Mouse (Mus musculus) subcutaneous adipose tissue, adult 2 months (tissue): ENCODE data around the gene Nat8l. TPM values are rescaled to one million over a fixed set of nuclear protein-coding genes. Genes with fewer than 3 reads are reported as not detected.

Source experiments
- polyA plus RNA-seq: library from polyadenylated mRNA; depleted of rRNA; stranded (reverse); fragments of >200 nt; gene quantifications from 2 replicates; pipeline ENCODE4 v1.2.3, GENCODE M21; 2012; ENCODE audit warnings: low replicate concordance; rRNA removed

The Nat8l gene
- 42.8 and 76.2 TPM in 2 replicates for polyA plus RNA-seq

DNA sequence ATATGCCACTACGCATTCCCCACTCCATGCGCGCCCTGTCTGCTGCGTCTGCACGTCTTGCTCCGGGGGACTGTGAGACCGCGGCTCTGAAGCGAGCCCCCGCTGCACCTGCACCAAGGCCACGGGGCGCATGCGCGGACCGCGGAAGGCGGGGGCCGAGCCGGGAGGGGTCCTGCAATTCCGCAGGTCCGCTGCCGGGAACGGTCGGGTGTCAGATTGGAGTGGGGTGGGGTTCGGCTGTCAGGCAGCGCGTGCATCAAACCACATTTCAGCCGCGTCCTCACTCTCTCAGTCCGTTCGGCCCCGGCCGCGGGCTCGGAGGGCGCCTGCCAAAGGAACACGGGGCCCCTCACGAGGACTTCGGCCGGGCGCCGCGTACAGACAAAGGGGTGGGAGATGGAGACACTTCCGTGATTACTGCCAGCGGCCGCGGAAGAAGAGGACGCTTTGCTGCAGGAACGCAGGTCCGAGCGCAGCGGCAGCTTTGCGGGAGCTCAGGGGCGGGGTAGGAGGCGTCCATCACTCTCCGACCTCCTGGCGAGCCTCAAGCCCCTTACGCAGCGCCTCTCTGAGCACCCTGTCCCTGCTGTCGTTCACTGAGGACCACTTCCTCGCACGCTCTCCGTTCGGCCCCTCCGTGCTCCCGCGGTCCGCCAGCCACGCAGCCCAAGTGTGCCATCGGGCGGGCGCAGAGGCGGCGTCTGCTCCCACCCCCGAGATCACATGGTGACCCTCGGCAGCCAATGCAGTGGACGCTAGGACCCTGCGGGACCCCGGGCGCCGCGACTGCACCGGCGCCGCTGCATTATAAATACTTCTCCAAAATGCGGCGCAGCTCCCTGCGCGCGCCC, at the start of gene Nat8l:
Gene Nat8l (plus strand): TSS at position 142 of the 851 bp plus-strand sequence.

DNA sequence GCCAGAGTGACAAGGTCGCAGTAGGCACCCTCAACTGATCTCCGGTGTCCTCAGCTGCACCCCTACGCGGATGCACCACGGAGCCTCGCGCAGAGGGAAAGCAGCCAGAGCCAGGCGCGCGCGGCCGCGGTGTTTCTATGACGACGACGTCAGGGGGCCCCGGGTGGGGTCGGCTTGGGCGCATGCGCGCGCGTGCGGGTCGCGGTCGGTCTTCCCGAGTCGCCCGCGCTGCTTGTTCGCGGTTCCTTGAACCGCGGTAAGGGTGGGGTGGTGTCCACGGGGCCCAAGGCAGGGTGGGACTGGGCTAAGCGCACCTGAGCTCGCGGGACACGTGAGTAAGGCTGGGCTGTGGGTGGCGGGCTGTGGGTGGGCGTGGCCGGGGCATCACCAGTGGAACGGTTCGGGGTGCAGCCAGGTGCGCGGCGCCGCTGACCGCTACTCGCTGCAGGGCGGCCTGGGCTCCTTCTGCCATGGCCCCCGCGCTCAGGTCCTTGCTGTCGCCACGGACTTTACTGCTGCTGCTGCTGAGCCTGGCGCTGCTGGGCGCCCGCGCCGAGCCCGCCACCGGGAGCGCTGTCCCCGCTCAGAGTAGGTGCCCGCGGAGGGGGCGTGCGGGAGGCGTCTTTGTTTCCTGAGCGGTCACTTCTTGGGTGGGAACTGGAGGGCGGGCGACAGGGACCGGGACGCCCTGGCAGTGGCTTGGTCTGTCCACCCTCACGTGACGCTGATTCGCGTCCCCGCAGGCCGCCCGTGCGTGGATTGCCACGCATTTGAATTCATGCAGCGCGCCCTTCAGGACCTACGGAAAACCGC, 12.3 kb upstream of the Nat8l start, which contains the start of gene Gm1673:
Gene Gm1673 (plus strand): TSS at position 125 of the 813 bp plus-strand sequence.

Other genes starting within 250 kb of the Nat8l start
- 69.1 and 73.2 TPM in 2 replicates for gene Letm1, start 213.2 kb upstream of the Nat8l start, polyA plus RNA-seq
- gene Nsd2, start 175.3 kb upstream of the Nat8l start, polyA plus RNA-seq = 8.7 and 14.2 TPM in 2 replicates
- gene Nelfa, start 59.6 kb upstream of the Nat8l start, polyA plus RNA-seq = 22.3 and 45.2 TPM in 2 replicates
- gene Gm1673, start 12.6 kb upstream of the Nat8l start, polyA plus RNA-seq = 10.6 and 34.8 TPM in 2 replicates
- 10.1 and 34.1 TPM in 2 replicates for gene Poln, start 173.5 kb downstream of the Nat8l start, polyA plus RNA-seq
- gene Haus3, start 173.5 kb downstream of the Nat8l start, polyA plus RNA-seq = 1.5 and 2.6 TPM in 2 replicates
- 245 and 303 TPM in 2 replicates for gene Mxd4, start 191.7 kb downstream of the Nat8l start, polyA plus RNA-seq